Mouse (Mus musculus) myocyte (in vitro differentiated cells): ENCODE results near the gene Crygn.

Experiments used
- MAX ChIP-seq: IDR thresholded peaks from one replicate; pipeline ENCODE4 v1.6.1; 2011; ENCODE audit warnings: low read depth, mild to moderate bottlenecking, control low read depth
- MYOD1 ChIP-seq, 3 experiments: IDR thresholded peaks; one replicate each; pipeline ENCODE4 v1.6.1; 2011; ENCODE audit warnings: control low read depth in 2 of 3, low read depth in 2 of 3, mild to moderate bottlenecking in 2 of 3, moderate library complexity in 1 of 3; ENCODE audit not compliant: insufficient read length in 2 of 3, control insufficient read depth in 1 of 3
- MYOG ChIP-seq, 3 experiments: IDR thresholded peaks; one replicate each; pipeline ENCODE4 v1.6.1; 2011; ENCODE audit warnings: control low read depth in 2 of 3, low read depth in 2 of 3, mild to moderate bottlenecking in 2 of 3; ENCODE audit not compliant: insufficient read length in 2 of 3, control insufficient read depth in 1 of 3, insufficient read depth in 1 of 3
- POLR2A ChIP-seq: IDR thresholded peaks from one replicate; pipeline ENCODE4 v1.6.1; 2011; ENCODE audit warnings: low read depth, mild to moderate bottlenecking, control low read depth, moderate library complexity; ENCODE audit not compliant: insufficient read length
- SRF ChIP-seq: IDR thresholded peaks from one replicate; pipeline ENCODE4 v1.6.1; 2011; ENCODE audit warnings: low read depth; ENCODE audit not compliant: control insufficient read depth, insufficient read length
- TCF12 ChIP-seq: IDR thresholded peaks from one replicate; pipeline ENCODE4 v1.6.1; 2011; ENCODE audit warnings: mild to moderate bottlenecking, control low read depth; ENCODE audit not compliant: poor library complexity, insufficient read depth, severe bottlenecking
- USF1 ChIP-seq: IDR thresholded peaks from one replicate; pipeline ENCODE4 v1.6.1; 2011; ENCODE audit warnings: low read depth, mild to moderate bottlenecking, control low read depth, moderate library complexity

GRCm38 (mm10) chr5:24747533-24747932, 10.3 kb downstream of the Crygn start:
- TF ChIP-seq USF1 (no peak), POLR2A (no peak), TCF12 (no peak), MAX (no peak), MYOD1 (IDR thresholded peaks at IDR 0.05; ENCODE audit: control insufficient read depth in 1 of 3, insufficient read length in 2 of 3, low read depth in 2 of 3) (no peak), MYOG (IDR thresholded peaks at IDR 0.05; ENCODE audit: control insufficient read depth in 1 of 3, insufficient read depth in 1 of 3, insufficient read length in 2 of 3, low read depth in 2 of 3) (no peak), SRF (no peak)
